Mouse (Mus musculus) lung, embryonic 16.5 days (tissue): ENCODE results near the gene Bbs9. TPM values are rescaled to one million over a fixed set of nuclear protein-coding genes. Genes with fewer than 3 reads are reported as not detected.

Experiments used
- ATAC-seq: fragments of 200-750 bp; cut with Nextera tagmentation; 2 replicates; pipeline ENCODE4 v1.8.0; 2017; ENCODE audit warnings: low read depth, mild to moderate bottlenecking, moderate library complexity
- H3K27ac ChIP-seq: fragments of 300-500 bp; sonication (generic); 2 replicates; pipeline ENCODE4 v1.5.1; 2014; ENCODE audit warnings: mild to moderate bottlenecking, control low read depth, low read length
- H3K27me3 ChIP-seq: fragments of 300-500 bp; sonication (generic); 2 replicates; pipeline ENCODE4 v1.6.1; 2014; ENCODE audit warnings: low read depth, low read length, mixed read lengths; ENCODE audit not compliant: control insufficient read depth, insufficient read depth
- H3K36me3 ChIP-seq: fragments of 300-500 bp; sonication (generic); 2 replicates; pipeline ENCODE4 v1.6.1; 2014; ENCODE audit warnings: low read length; ENCODE audit not compliant: control insufficient read depth, insufficient read depth
- H3K4me1 ChIP-seq: fragments of 300-500 bp; sonication (generic); replicated peaks from 2 replicates; pipeline ENCODE4 v1.6.1; 2014; ENCODE audit warnings: low read length, mixed read lengths; ENCODE audit not compliant: control insufficient read depth, insufficient read depth
- H3K4me2 ChIP-seq: fragments of 300-500 bp; sonication (generic); 2 replicates; pipeline ENCODE4 v1.6.1; 2014; ENCODE audit warnings: low read depth, low read length, control low read depth
- H3K4me3 ChIP-seq: fragments of 300-500 bp; sonication (generic); 2 replicates; pipeline ENCODE4 v1.5.1; 2014; ENCODE audit warnings: mild to moderate bottlenecking, low read length, control low read depth
- H3K9ac ChIP-seq: fragments of 300-500 bp; sonication (generic); 2 replicates; pipeline ENCODE4 v1.6.1; 2014; ENCODE audit warnings: low read length, control low read depth
- H3K9me3 ChIP-seq: fragments of 300-500 bp; sonication (generic); 2 replicates; pipeline ENCODE4 v1.6.1; 2016; ENCODE audit warnings: low read length; ENCODE audit not compliant: control insufficient read depth
- WGBS: fragments of 180-500 bp; shearing (Covaris S2); extraction: QIAGEN DNeasy Blood & Tissue Kit; methylation state at CpG from one replicate; pipeline ENCODE4 v1.1.7; 2014; 5-methylcytosine and 5-hydroxymethylcytosine counted together
- polyA plus RNA-seq: library from polyadenylated mRNA; unstranded; fragments of >200 nt; fragmentation: Nextera tagmentation; extraction: Ambion mirVana; gene quantifications from 2 replicates; pipeline ENCODE4 v1.2.1, GENCODE M21; 2015

Bbs9 gene
- polyA plus RNA-seq, 1 experiment from 2014 or later: 16.0 TPM

DNA sequence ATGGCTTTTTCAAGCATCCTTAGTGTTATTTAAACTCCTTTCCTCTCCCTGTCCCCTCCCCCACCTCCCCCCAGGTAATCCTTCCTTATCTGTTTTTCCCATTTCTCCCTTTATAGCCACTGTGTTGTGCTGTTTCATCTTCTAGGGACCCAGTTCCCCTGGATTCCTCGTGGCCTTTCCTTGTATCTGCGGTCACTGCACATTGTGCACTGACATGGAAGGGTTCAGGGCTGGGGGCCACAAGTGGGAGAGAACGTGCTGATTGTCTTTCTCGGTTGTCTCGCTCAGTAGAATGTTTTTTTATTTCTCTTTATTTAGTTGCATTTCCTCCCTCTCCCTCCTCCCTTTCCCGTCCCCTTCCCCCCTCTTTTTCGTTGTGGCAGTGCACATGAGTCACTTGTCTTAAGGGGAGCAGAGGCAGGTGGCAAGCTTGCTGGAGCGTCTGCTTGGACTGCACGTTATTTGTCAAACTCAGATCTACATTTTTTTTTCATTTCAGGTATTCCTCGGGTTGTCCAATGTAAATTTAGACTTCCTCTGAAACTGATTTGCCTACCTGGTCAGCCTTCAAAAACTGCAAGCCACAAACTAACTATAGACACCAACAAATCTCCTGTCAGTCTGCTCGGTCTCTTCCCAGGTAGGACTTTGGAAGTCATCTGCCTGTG lies 179.3 kb downstream of the Bbs9 start:
- 58% methylated on average over 11 of the region's 11 CpGs for WGBS
- H3K36me3 ChIP-seq: no peaks in the 10 kb centered on the region
- no peaks in the 10 kb centered on the region for H3K4me1 ChIP-seq
- H3K9me3 ChIP-seq: no peaks in the 10 kb centered on the region
- ATAC-seq: no peak
- H3K4me2 ChIP-seq: no peak overlapping the region
- no peak overlapping the region for H3K9ac ChIP-seq
- no peak overlapping the region for H3K27ac ChIP-seq
- no peak overlapping the region for H3K4me3 ChIP-seq
- no peaks in the 10 kb centered on the region for H3K27me3 ChIP-seq

DNA sequence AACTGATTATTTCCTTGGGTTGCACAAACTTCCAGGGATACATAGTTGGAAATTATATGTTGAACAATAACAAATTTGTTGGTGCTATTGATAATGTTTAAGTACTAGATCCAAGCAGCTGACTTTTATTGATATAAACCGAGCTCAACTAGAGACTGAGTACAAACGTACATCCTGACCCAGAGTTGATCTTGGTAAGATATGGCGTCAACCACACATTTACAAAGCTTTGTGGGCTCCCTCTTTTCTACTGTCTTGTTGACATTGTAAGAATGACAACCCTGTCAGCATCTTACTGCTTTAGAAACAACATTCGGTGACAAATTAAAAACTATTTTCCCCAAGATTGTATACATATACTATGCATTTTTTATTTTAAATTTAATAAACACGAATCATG lies 181.7 kb downstream of the Bbs9 start:
- Histone ChIP-seq H3K4me3 (no peak overlapping the region), H3K9me3 (no peaks in the 10 kb centered on the region), H3K27ac (no peak overlapping the region), H3K4me1 (no peaks in the 10 kb centered on the region), H3K4me2 (no peak overlapping the region), H3K9ac (no peak overlapping the region), H3K36me3 (no peaks in the 10 kb centered on the region), H3K27me3 (no peaks in the 10 kb centered on the region)
- 69% methylated on average over 5 of the region's 5 CpGs for WGBS
- no peak for ATAC-seq

DNA sequence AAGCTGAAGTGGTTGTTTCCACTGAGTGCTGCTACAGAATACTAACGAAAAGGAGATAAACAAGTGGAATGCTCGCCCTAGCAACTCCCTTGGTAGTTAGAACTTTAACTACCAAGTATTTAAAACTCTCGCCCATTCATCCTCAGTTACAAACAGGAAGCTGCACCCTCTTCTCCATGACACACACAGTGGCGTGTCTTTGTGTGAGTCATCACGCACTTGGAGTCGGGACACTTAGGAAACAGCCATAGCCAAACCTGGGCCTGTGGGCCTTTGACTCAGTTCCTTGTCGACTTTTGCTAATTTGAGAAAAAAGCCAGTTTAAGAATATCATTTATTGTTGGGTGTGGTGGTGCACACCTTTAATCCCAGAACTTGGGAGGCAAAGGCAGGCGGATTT lies 189.6 kb downstream of the Bbs9 start:
- no peaks in the 10 kb centered on the region for H3K4me1 ChIP-seq
- no peaks in the 10 kb centered on the region for H3K36me3 ChIP-seq
- H3K27me3 ChIP-seq: no peaks in the 10 kb centered on the region
- H3K4me2 ChIP-seq: no peak overlapping the region
- H3K9me3 ChIP-seq: no peaks in the 10 kb centered on the region
- no peak overlapping the region for H3K9ac ChIP-seq
- WGBS: 86% methylated on average over 8 of the region's 8 CpGs
- H3K4me3 ChIP-seq: no peak overlapping the region
- H3K27ac ChIP-seq: no peak overlapping the region
- ATAC-seq: no peak

DNA sequence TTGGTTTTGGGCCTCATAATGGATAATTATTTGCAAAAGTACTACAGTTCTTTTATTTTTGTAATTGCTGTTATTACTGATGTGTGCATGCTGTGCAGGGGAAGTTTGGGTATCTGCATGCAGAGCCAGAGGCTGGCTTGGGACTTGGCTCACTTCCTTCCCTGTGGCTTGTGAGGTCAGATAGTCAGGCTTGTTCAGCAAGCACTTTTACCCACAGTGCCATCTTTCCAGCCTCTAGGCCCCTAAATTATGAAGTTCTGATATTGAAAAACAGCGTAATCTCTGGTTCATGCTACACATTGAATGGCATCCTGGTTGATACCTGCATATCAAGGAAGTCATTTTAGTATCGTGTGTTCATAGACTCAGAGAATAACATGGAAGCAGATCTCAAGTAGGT lies 197.4 kb downstream of the Bbs9 start:
- ATAC-seq: no peak
- no peak overlapping the region for H3K4me3 ChIP-seq
- H3K9ac ChIP-seq: no peak overlapping the region
- H3K27me3 ChIP-seq: no peaks in the 10 kb centered on the region
- WGBS: 88% methylated on average over 2 of the region's 2 CpGs
- H3K9me3 ChIP-seq: no peaks in the 10 kb centered on the region
- no peak overlapping the region for H3K4me2 ChIP-seq
- no peaks in the 10 kb centered on the region for H3K36me3 ChIP-seq
- H3K27ac ChIP-seq: no peak overlapping the region
- H3K4me1 ChIP-seq: no peaks in the 10 kb centered on the region

DNA sequence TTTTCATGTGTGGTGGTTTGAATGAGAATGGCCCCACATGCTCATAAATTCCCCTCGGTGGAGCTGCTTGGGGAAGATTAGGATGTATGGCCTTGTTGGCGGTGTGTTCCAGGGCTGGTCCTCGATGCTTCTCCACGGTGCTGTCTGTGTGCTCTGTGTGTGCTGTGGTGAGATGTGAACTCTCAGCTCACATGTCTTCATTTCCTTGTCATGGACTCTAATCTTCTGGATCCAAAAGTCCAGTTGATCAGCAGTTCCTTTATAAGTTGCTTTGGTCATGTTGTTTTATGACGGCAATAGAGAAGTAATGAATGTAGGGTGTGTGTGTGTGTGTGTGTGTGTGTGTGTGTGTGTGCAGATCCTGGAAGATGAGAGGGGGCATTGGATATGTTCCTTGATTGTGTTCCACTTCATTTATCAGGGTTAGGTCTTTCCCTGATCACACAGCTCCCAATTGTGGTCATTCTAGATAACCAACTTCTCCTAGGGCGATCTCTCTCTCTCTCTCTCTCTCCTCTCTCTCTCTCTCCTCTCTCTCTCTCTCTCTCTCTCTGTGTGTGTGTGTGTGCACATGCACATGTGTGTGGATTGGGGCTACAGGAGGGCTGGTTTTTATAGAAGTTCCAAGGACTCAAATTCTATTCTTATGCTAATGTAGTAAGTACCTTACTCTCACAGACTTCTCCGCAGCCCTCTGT lies 201.8 kb downstream of the Bbs9 start:
- Histone ChIP-seq H3K4me3 (no peak overlapping the region), H3K27me3 (no peaks in the 10 kb centered on the region), H3K4me2 (no peak overlapping the region), H3K36me3 (no peaks in the 10 kb centered on the region), H3K4me1 (no peaks in the 10 kb centered on the region; the same call in 1 of the 2 replicates), H3K27ac (no peak overlapping the region), H3K9ac (no peak overlapping the region), H3K9me3 (no peaks in the 10 kb centered on the region)
- 89% methylated on average over 7 of the region's 7 CpGs for WGBS
- no peak for ATAC-seq

DNA sequence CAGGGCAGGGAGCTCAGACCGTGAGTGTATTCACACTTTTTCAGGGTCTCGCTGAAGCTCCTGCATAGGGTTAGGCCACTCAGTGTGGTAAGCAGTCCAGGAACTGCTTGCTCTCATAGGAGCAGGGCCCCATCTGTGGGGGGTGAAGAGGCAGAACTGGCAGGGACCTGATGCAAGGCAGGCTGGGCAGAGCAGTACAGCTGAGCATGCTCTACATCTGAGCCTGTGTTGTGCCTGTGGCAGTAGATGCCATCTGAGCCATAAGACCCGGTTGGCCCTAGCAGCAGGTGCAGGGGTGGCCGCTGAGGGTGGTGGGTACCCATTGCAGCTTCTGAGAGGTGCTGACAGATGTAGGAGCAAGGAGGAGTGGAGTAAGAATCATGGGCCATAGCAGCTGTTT lies 202.5 kb downstream of the Bbs9 start:
- Histone ChIP-seq H3K4me2 (no peak overlapping the region), H3K4me3 (no peak overlapping the region), H3K9me3 (no peaks in the 10 kb centered on the region), H3K36me3 (no peaks in the 10 kb centered on the region), H3K27ac (no peak overlapping the region), H3K4me1 (no peaks in the 10 kb centered on the region; the same call in 1 of the 2 replicates), H3K27me3 (no peaks in the 10 kb centered on the region), H3K9ac (no peak overlapping the region)
- WGBS: 63% methylated on average over 4 of the region's 4 CpGs
- ATAC-seq: 0 out of 2 replicates have a peak, but pooled peaks have one; percentile 36

DNA sequence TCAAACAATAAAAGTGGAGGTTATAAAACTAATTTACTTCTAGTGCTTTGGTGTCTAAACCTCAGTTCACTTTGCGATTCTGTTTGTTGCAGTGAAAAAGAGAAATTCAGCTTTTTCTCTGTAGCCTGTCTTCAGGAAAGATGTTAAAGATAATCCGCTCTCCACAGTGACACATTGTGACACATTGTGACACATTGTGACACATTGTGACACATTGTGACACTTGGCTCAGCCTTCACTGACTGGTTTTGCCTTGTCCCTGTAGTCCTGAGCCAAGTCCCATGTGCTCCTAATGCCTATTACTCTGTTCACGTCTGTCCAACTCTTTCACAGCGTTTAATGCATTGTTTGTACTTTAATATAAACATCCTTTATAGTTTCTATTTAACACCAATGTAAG lies 203.0 kb downstream of the Bbs9 start:
- no peaks in the 10 kb centered on the region for H3K27me3 ChIP-seq
- H3K9me3 ChIP-seq: no peaks in the 10 kb centered on the region
- H3K4me1 ChIP-seq: no peaks in the 10 kb centered on the region; the same call in 1 of the 2 replicates
- no peak overlapping the region for H3K9ac ChIP-seq
- no peak overlapping the region for H3K27ac ChIP-seq
- peak; percentile 66; the same call in 1 of the 2 replicates for ATAC-seq
- no peaks in the 10 kb centered on the region for H3K36me3 ChIP-seq
- H3K4me3 ChIP-seq: no peak overlapping the region
- H3K4me2 ChIP-seq: no peak overlapping the region
- WGBS: 48% methylated on average over 4 of the region's 4 CpGs

DNA sequence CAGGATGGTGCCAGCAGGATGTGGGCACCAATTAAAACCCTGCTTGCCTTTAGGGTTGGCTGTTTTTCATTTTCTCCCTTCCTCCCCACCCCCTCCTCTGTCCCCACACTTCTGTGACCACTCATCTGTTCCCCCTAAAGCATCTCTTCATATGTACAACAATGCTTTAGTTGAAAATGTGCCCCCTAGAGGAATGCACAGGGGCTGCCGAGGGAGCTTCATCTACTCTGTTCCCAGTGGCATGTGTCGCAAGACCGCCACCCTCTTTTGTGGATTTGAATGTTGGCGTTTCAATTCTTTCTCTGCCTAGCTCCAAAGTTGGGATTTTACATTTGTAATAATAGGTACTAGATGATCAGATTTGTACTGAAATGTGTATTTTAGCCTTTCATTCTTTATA lies 204.0 kb downstream of the Bbs9 start:
- H3K9me3 ChIP-seq: no peaks in the 10 kb centered on the region
- H3K27ac ChIP-seq: no peak overlapping the region
- H3K9ac ChIP-seq: no peak overlapping the region
- H3K4me1 ChIP-seq: no peaks in the 10 kb centered on the region; the same call in 1 of the 2 replicates
- H3K4me3 ChIP-seq: no peak overlapping the region
- no peaks in the 10 kb centered on the region for H3K27me3 ChIP-seq
- WGBS: 86% methylated on average over 4 of the region's 4 CpGs
- no peaks in the 10 kb centered on the region for H3K36me3 ChIP-seq
- ATAC-seq: no peak
- H3K4me2 ChIP-seq: no peak overlapping the region

DNA sequence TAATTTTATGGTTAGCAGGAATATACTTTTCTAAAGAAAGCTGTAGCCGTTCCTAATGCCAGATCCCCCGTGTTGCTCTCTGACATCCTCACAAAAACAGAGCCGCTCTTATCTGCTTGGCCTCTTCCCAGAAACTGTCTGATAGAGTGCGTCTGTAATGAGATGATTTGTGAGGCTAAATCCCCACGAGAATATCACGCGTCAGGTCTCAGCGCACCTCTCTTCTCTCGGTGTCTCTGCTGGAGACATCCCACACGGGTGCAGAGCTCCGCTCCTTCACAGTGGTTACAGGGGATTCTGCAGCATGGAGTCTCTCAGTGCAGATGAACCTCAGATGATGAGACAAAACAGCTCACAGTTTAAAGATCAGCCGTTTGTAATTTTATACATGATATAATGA lies 204.5 kb downstream of the Bbs9 start:
- no peak overlapping the region for H3K27ac ChIP-seq
- H3K27me3 ChIP-seq: no peaks in the 10 kb centered on the region
- no peaks in the 10 kb centered on the region for H3K36me3 ChIP-seq
- no peaks in the 10 kb centered on the region; the same call in 1 of the 2 replicates for H3K4me1 ChIP-seq
- no peak overlapping the region for H3K4me3 ChIP-seq
- H3K9ac ChIP-seq: no peak overlapping the region
- H3K4me2 ChIP-seq: no peak overlapping the region
- 53% methylated on average over 12 of the region's 12 CpGs for WGBS
- H3K9me3 ChIP-seq: no peaks in the 10 kb centered on the region
- ATAC-seq: no peak
